Mouse (Mus musculus) hindbrain, embryonic 11.5 days (tissue): ENCODE data around the gene Rad9a. TPM values are rescaled to one million over a fixed set of nuclear protein-coding genes. Genes with fewer than 3 reads are reported as not detected.

Experiments used
- ATAC-seq: fragments of 200-750 bp; cut with Nextera tagmentation; 2 replicates; pipeline ENCODE4 v1.8.0; 2017; ENCODE audit warnings: mild to moderate bottlenecking, moderate TSS enrichment, moderate library complexity; ENCODE audit not compliant: low FRiP score
- DNase-seq: peaks from one replicate; pipeline ENCODE4 v3.0.0-alpha.2; 2015; ENCODE audit warnings: low spot score
- H3K27ac ChIP-seq: fragments of 300-500 bp; sonication (generic); 2 replicates; pipeline ENCODE4 v1.5.1; 2014; ENCODE audit warnings: mild to moderate bottlenecking, low read depth, low read length
- H3K27me3 ChIP-seq: fragments of 300-500 bp; sonication (generic); 2 replicates; pipeline ENCODE4 v1.6.1; 2014; ENCODE audit warnings: mild to moderate bottlenecking, low read length, moderate library complexity, mixed read lengths; ENCODE audit not compliant: control insufficient read depth, insufficient read depth
- H3K36me3 ChIP-seq: fragments of 300-500 bp; sonication (generic); 2 replicates; pipeline ENCODE4 v1.6.1; 2014; ENCODE audit warnings: mild to moderate bottlenecking, low read length, moderate library complexity, mixed read lengths; ENCODE audit not compliant: control insufficient read depth, insufficient read depth
- H3K4me1 ChIP-seq: fragments of 300-500 bp; sonication (generic); replicated peaks from 2 replicates; pipeline ENCODE4 v1.6.1; 2014; ENCODE audit warnings: low read length, mixed read lengths; ENCODE audit not compliant: control insufficient read depth, insufficient read depth
- H3K4me2 ChIP-seq: fragments of 300-500 bp; sonication (generic); replicated peaks from 2 replicates; pipeline ENCODE4 v1.6.1; 2014; ENCODE audit warnings: mild to moderate bottlenecking, low read depth, low read length
- H3K4me3 ChIP-seq: fragments of 300-500 bp; sonication (generic); 2 replicates; pipeline ENCODE4 v1.5.1; 2014; ENCODE audit warnings: low read depth, low read length
- H3K9ac ChIP-seq: fragments of 300-500 bp; sonication (generic); 2 replicates; pipeline ENCODE4 v1.6.1; 2014; ENCODE audit warnings: low read depth, low read length
- H3K9me3 ChIP-seq: fragments of 300-500 bp; sonication (generic); 2 replicates; pipeline ENCODE4 v1.6.1; 2016; ENCODE audit warnings: low read length; ENCODE audit not compliant: control insufficient read depth
- whole genome bisulfite sequencing: fragments of 180-500 bp; shearing (Covaris S2); extraction: QIAGEN DNeasy Blood & Tissue Kit; methylation state at CpG from one replicate; pipeline ENCODE4 v1.1.7; 2014; 5-methylcytosine and 5-hydroxymethylcytosine counted together
- polyA plus RNA-seq: library from polyadenylated mRNA; unstranded; fragments of >200 nt; fragmentation: Nextera tagmentation; extraction: Ambion mirVana; gene quantifications from 2 replicates; pipeline ENCODE4 v1.2.1, GENCODE M21; 2014

The Rad9a gene
- polyA plus RNA-seq, 1 experiment from 2014 or later: 42.1 TPM

GRCm38 (mm10) chr19:4214771-4215450 lies 13.4 kb upstream of the Rad9a start:
- Histone ChIP-seq H3K4me1 (peaks cover 11% of the 10 kb centered on the region), H3K9ac (peak overlapping the region; percentile 72), H3K27ac (no peak overlapping the region), H3K27me3 (peaks cover 43% of the 10 kb centered on the region), H3K4me3 (peak overlapping the region; percentile 59), H3K36me3 (no peaks in the 10 kb centered on the region), H3K9me3 (no peaks in the 10 kb centered on the region), H3K4me2 (peak overlapping the region; percentile 100)
- ATAC-seq: peak; percentile 39; the same call in 1 of the 2 replicates
- WGBS: 0% methylated on average over 33 of the region's 81 CpGs
- DNase-seq: peak; percentile 54

GRCm38 (mm10) chr19:4214071-4214770 lies 12.8 kb upstream of the Rad9a start, which contains the start of the genes Clcf1 and AC109138.7:
Gene Clcf1, plus strand, starts transcription at chr19:4214238.
Gene AC109138.7, plus strand, starts transcription at chr19:4214357.
- Histone ChIP-seq H3K9ac (peak within 1 kb of the TSS; percentile 72), H3K27me3 (peaks cover 43% of the 10 kb centered on the region), H3K4me1 (peaks cover 11% of the 10 kb centered on the region), H3K9me3 (no peaks in the 10 kb centered on the region), H3K4me3 (peak within 1 kb of the TSS; percentile 59), H3K4me2 (peak within 1 kb of the TSS; percentile 100), H3K36me3 (no peaks in the 10 kb centered on the region), H3K27ac (no peak within 1 kb of the TSS)
- under 1% methylated on average over 48 of the region's 49 CpGs for WGBS
- ATAC-seq (peak; percentile 41; the same call in 1 of the 2 replicates), DNase-seq (peak; percentile 61)

GRCm38 (mm10) chr19:4213524-4213974 lies 12.1 kb upstream of the Rad9a start:
- Histone ChIP-seq H3K36me3 (no peaks in the 10 kb centered on the region), H3K27me3 (peaks cover 43% of the 10 kb centered on the region), H3K9me3 (no peaks in the 10 kb centered on the region), H3K4me1 (peaks cover 11% of the 10 kb centered on the region), H3K27ac (no peak overlapping the region), H3K9ac (no peak overlapping the region), H3K4me3 (no peak overlapping the region), H3K4me2 (no peak overlapping the region)
- DNase-seq: no peak
- under 1% methylated on average over 9 of the region's 9 CpGs for WGBS
- ATAC-seq: no peak

GRCm38 (mm10) chr19:4211891-4212588 lies 10.6 kb upstream of the Rad9a start:
- Histone ChIP-seq H3K4me3 (no peak overlapping the region), H3K27me3 (peaks cover 42% of the 10 kb centered on the region), H3K36me3 (no peaks in the 10 kb centered on the region), H3K9me3 (no peaks in the 10 kb centered on the region), H3K27ac (no peak overlapping the region), H3K4me2 (no peak overlapping the region), H3K9ac (no peak overlapping the region), H3K4me1 (peaks cover 11% of the 10 kb centered on the region)
- no peak for DNase-seq
- 23% methylated on average over 4 of the region's 4 CpGs for WGBS
- no peak for ATAC-seq

GRCm38 (mm10) chr19:4208563-4208962 lies 7.1 kb upstream of the Rad9a start:
- Histone ChIP-seq H3K9me3 (no peaks in the 10 kb centered on the region), H3K27ac (no peak overlapping the region), H3K4me2 (no peak overlapping the region), H3K4me3 (no peak overlapping the region), H3K9ac (no peak overlapping the region), H3K36me3 (no peaks in the 10 kb centered on the region), H3K27me3 (peaks cover 15% of the 10 kb centered on the region), H3K4me1 (peaks cover 2% of the 10 kb centered on the region)
- DNase-seq: no peak
- no peak for ATAC-seq
- 74% methylated on average over 5 of the region's 5 CpGs for WGBS

- DNase-seq (peak; percentile 78), ATAC-seq (no peak)
- Histone ChIP-seq H3K9ac (no peak overlapping the region), H3K36me3 (no peaks in the 10 kb centered on the region), H3K9me3 (no peaks in the 10 kb centered on the region), H3K4me1 (peaks cover 4% of the 10 kb centered on the region), H3K4me3 (no peak overlapping the region), H3K4me2 (no peak overlapping the region), H3K27ac (no peak overlapping the region), H3K27me3 (no peaks in the 10 kb centered on the region; the same call in none of the 2 replicates)
- 6% methylated on average over 2 of the region's 2 CpGs for WGBS
Measured at GRCm38 (mm10) chr19:4206971-4207370, 5.5 kb upstream of the Rad9a start.

- Histone ChIP-seq H3K9ac (no peak overlapping the region), H3K4me3 (no peak overlapping the region), H3K36me3 (no peaks in the 10 kb centered on the region), H3K27me3 (no peaks in the 10 kb centered on the region; the same call in none of the 2 replicates), H3K4me1 (peaks cover 13% of the 10 kb centered on the region), H3K4me2 (no peak overlapping the region), H3K27ac (no peak overlapping the region), H3K9me3 (no peaks in the 10 kb centered on the region)
- ATAC-seq: no peak
- no peak for DNase-seq
- 74% methylated on average over 4 of the region's 4 CpGs for WGBS
Measured at GRCm38 (mm10) chr19:4204889-4205288, 3.4 kb upstream of the Rad9a start.

- Histone ChIP-seq H3K27ac (no peak overlapping the region), H3K4me1 (peaks cover 13% of the 10 kb centered on the region), H3K4me2 (no peak overlapping the region), H3K27me3 (no peaks in the 10 kb centered on the region; the same call in none of the 2 replicates), H3K9ac (no peak overlapping the region), H3K9me3 (no peaks in the 10 kb centered on the region), H3K4me3 (no peak overlapping the region), H3K36me3 (no peaks in the 10 kb centered on the region)
- DNase-seq (no peak), ATAC-seq (no peak)
- 67% methylated on average over 13 of the region's 13 CpGs for WGBS
Measured at GRCm38 (mm10) chr19:4203604-4204326, 2.3 kb upstream of the Rad9a start.
